Mouse (Mus musculus): ENCODE measurements around the gene Dpy19l3. TPM values are rescaled to one million over a fixed set of nuclear protein-coding genes. Genes with fewer than 3 reads are reported as not detected.

Dpy19l3 gene
- polyA plus RNA-seq, 1 experiment = 10.9 TPM

DNA sequence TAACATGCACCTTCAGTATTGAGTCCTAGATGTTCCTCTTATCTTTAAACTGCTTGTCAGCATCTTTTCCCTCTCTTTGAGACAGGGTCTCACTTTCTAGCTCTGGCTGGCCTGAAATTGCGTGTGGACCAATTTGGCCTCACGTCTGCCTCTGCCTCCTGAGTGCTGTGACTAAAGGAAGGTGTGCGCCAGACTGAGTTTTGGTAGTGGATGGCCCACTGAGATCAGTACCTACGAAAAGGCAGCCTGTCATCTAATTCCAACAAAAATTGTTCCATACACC is 573 bp upstream of the Dpy19l3 start:
- WGBS = 66% methylated on average over 4 of the region's 4 CpGs
- TF ChIP-seq POLR2A (IDR thresholded peaks at IDR 0.05; ENCODE audit: borderline replicate concordance, extremely low read depth, low read depth, low read length) (no peak), CTCF (IDR thresholded peaks at IDR 0.05; ENCODE audit: insufficient read depth, low read length) (no peak)
- Histone ChIP-seq H3K4me3 (replicated peaks; ENCODE audit: extremely low read depth, low read depth, low read length) (peak overlapping the region; percentile 88), H3K4me1 (ENCODE audit: control insufficient read depth, insufficient read depth, low read length) (no peaks in the 10 kb centered on the region)
- no peak for DNase-seq

DNA sequence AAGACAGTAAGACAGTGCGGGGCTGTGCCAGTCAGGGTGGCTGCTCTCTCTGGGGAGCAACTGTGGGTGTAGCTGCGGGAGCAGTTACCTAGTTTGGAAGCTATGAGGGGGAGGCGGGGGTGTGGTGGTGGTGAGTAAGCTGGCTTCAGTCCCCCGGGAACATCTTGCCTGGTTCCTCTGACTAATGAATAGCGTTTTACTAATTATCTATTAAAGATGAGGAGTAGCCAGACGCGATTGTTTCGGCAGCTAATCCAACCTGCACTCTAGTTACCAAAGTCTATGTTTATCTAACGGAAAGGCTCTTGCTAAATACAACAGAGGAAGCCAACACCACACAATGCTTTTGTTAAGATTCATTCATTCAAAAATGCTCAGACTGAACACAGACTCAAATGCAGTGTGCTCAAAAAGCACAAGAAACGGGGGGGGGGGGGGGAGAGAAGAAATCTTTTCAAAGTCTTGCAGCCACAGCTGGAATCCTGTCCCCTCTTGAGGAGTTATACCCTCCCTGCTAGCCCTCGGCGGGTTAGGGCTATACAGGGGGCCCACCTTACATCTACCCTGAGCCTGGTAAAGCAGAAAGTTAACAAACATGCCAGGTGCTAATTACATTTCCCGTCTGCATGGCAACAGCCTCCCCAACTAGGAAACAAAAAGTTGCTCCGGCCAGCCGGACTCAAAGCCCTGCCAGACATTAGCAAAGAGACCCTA is 778 bp downstream of the Dpy19l3 start:
- TF ChIP-seq CTCF (IDR thresholded peaks at IDR 0.05; ENCODE audit: insufficient read depth, low read length) (no peak), POLR2A (IDR thresholded peaks at IDR 0.05; ENCODE audit: borderline replicate concordance, extremely low read depth, low read depth, low read length) (no peak)
- Histone ChIP-seq H3K4me1 (ENCODE audit: control insufficient read depth, insufficient read depth, low read length) (no peaks in the 10 kb centered on the region), H3K4me3 (replicated peaks; ENCODE audit: extremely low read depth, low read depth, low read length) (peak overlapping the region; percentile 88)
- 5% methylated on average over 15 of the region's 15 CpGs for WGBS
- no peak for DNase-seq

DNA sequence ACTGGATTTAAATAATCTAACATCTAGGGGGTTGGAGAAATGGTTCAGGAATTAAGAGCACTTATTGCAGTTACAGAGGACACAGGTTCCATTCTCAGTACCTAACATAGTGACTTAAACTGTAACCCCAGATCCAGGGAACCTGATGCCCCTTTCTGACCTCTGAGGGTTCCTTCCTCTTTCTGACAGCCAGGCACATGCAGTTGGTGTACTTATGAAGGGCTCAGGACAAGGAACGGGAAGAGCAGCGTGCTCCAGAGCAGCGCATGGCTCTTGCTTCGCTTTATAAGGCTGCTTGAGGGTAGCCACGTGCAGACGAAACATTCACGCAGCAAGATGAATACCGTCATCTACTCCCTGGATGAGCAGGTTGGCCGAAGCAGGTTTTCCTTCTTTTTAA is 3.4 kb downstream of the Dpy19l3 start:
- 90% methylated on average over 9 of the region's 9 CpGs for WGBS
- no peak overlapping the region for H3K4me3 ChIP-seq (replicated peaks; ENCODE audit: extremely low read depth, low read depth, low read length)

DNA sequence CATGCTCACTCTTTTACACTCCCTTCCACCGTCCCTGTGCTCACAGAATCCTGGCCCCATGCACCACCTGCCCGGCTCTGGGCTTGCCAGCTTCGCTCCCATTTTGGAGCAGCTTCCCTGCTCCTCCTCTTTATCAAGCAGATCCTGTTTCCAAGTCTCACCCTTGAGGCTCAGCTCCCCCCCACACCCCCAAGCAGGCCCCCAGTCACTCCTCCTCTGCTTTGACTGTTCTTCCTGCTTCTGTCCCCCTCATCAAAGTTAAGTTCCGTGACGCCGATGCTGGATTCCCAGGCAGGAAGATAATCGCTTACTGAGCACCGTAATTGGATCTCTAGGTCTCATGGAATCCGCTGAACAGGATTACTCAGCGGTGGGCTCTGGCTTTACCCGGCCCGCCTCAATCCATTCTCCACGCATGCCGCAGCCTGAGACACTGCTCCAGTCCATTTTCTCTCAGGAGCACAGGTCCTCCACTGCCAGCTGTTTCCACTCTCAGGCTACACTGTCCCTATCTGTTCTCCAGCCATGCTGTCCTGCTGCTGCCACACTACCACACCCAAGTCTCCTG is 6.8 kb downstream of the Dpy19l3 start:
- no peak for DNase-seq
- TF ChIP-seq POLR2A (IDR thresholded peaks at IDR 0.05; ENCODE audit: borderline replicate concordance, extremely low read depth, low read depth, low read length) (no peak), CTCF (IDR thresholded peaks at IDR 0.05; ENCODE audit: insufficient read depth, low read length) (no peak)
- no peaks in the 10 kb centered on the region for H3K4me1 ChIP-seq (ENCODE audit: control insufficient read depth, insufficient read depth, low read length)
- WGBS = 88% methylated on average over 14 of the region's 14 CpGs
- no peak overlapping the region for H3K4me3 ChIP-seq (replicated peaks; ENCODE audit: extremely low read depth, low read depth, low read length)

More for the DNA sequence above, 3.4 kb downstream of the Dpy19l3 start:
- TF ChIP-seq CTCF (IDR thresholded peaks at IDR 0.05; ENCODE audit: insufficient read depth, low read length) (no peak), POLR2A (IDR thresholded peaks at IDR 0.05; ENCODE audit: borderline replicate concordance, extremely low read depth, low read depth, low read length) (no peak)
- DNase-seq = no peak
- H3K4me1 ChIP-seq (ENCODE audit: control insufficient read depth, insufficient read depth, low read length) = no peaks in the 10 kb centered on the region

DNA sequence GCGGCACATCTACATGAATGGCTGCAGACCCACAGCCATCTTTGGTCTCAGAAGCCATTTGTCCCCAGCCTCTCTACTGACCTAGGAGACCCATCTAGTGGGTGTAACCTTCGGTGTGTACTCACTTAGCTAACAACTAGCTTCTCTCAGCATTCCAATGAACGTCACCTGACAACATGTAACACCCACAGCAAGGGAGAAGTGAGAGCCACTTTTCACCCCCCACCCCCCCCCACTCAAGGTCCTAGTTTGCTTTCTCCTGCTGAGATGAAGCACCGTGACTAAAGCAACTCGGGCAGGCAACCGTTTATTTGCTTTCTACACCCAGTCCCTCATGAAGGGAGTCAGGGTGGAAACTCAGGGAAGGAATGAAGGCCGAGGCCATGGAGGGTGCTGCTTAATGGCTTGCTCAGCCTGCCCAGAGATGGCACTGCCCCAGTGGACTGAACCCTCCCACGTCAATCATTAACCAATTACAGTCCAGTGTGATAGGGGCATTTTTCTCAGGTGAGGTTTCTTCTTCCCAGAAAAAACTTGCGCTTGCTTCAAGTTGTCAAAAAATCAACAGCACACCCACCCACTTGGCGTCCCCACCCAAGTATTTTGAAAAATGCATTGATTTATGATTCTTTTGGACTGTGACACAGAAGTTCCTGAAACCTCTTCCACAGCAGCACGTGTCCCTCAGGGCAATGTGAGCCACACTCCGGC is 7.4 kb downstream of the Dpy19l3 start:
- no peak for TF ChIP-seq POLR2A (IDR thresholded peaks at IDR 0.05; ENCODE audit: borderline replicate concordance, extremely low read depth, low read depth, low read length)
- no peak for TF ChIP-seq CTCF (IDR thresholded peaks at IDR 0.05; ENCODE audit: insufficient read depth, low read length)
- 84% methylated on average over 12 of the region's 12 CpGs for WGBS
- Histone ChIP-seq H3K4me3 (replicated peaks; ENCODE audit: extremely low read depth, low read depth, low read length) (no peak overlapping the region), H3K4me1 (ENCODE audit: control insufficient read depth, insufficient read depth, low read length) (no peaks in the 10 kb centered on the region)
- DNase-seq = no peak

DNA sequence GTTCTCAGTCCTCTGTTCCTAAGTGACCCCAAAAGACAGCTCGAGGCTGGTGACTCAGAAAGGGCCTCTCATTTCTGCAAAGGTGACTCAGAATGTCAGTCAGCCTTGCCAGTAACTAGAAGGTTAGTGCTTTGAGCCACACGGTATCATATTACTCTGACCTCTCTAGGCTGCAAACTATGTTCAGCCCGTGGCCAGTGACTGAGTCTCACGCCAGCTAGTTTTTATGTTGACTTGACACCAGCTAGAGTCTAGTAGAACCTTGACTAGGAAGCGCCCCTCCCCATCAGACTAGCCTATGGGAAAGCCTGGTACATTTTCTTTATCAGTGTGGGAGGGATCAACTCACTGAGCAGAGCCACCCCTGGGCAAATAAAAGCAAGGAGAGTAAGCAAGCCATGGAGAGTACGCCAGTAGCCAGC is 9.0 kb downstream of the Dpy19l3 start:
- no peak for TF ChIP-seq POLR2A (IDR thresholded peaks at IDR 0.05; ENCODE audit: borderline replicate concordance, extremely low read depth, low read depth, low read length)
- no peak for TF ChIP-seq CTCF (IDR thresholded peaks at IDR 0.05; ENCODE audit: insufficient read depth, low read length)
- no peaks in the 10 kb centered on the region for H3K4me1 ChIP-seq (ENCODE audit: control insufficient read depth, insufficient read depth, low read length)
- WGBS = 70% methylated on average over 6 of the region's 6 CpGs

DNA sequence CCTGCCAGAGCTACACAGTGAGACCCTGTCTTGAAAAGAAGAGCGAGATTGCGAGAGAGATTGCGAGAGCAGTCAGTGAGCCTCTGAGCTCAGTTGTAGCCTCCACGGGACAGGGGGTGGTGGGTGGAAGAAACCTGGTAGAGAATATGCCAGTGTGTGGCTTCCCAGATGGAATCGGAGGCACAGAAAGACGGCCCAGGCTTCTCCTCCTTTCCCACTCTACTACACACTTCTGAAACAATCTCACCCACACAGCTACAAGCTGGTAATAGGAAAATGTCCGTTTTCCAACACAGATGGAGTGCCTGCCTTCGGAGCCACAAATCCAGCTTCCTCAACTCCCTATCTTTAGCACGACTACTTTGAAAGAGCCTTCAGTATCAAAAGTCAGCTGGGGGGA is 9.5 kb downstream of the Dpy19l3 start:
- Histone ChIP-seq H3K4me3 (replicated peaks; ENCODE audit: extremely low read depth, low read depth, low read length) (no peak overlapping the region), H3K4me1 (ENCODE audit: control insufficient read depth, insufficient read depth, low read length) (no peaks in the 10 kb centered on the region)
- no peak for DNase-seq
- TF ChIP-seq CTCF (IDR thresholded peaks at IDR 0.05; ENCODE audit: insufficient read depth, low read length) = no peak
- no peak for TF ChIP-seq POLR2A (IDR thresholded peaks at IDR 0.05; ENCODE audit: borderline replicate concordance, extremely low read depth, low read depth, low read length)
- WGBS = 92% methylated on average over 9 of the region's 9 CpGs

More for the DNA sequence above, 9.0 kb downstream of the Dpy19l3 start:
- DNase-seq = no peak
- H3K4me3 ChIP-seq (replicated peaks; ENCODE audit: extremely low read depth, low read depth, low read length) = no peak overlapping the region

DNA sequence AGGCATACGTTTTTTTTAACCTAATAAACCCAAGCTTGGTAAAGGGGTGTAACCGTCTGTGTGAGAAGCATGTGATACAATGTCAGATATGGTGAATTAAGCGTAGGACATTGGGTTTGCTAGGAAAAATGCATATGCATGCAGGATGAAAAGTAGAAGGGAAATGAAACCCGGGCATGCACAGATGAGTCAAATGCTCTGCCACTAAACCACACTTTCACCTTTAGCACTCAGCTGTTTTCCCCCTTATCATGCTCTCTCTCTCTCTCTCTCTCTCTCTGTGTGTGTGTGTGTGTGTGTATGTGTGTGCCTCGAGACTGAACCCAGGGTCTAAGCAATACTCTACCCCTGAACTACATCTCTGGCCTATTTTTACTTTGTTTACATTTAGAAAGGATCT is 11.9 kb downstream of the Dpy19l3 start:
- DNase-seq = no peak
- TF ChIP-seq CTCF (IDR thresholded peaks at IDR 0.05; ENCODE audit: insufficient read depth, low read length) (no peak), POLR2A (IDR thresholded peaks at IDR 0.05; ENCODE audit: borderline replicate concordance, extremely low read depth, low read depth, low read length) (no peak)
- Histone ChIP-seq H3K4me1 (ENCODE audit: control insufficient read depth, insufficient read depth, low read length) (no peaks in the 10 kb centered on the region), H3K4me3 (replicated peaks; ENCODE audit: extremely low read depth, low read depth, low read length) (no peak overlapping the region)
- 53% methylated on average over 5 of the region's 5 CpGs for WGBS

DNA sequence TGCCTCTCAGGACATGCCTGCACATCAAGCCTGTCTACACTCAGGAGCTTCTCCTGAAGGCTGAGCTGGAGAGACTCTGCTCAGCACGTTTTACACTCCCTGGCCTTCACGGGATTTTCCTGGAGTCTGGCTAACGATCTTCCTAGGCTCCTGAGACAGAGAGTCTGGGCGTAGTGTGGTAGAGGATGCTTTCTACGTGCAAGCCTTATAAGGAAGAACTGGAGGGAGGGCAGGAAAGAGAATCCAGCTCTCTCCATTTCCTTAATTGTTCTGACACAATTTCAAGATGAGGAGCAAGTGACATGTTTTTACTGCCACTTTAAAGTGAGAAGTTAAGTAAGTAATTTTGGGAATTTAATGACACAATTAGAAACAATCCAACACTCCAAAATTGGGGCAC is 12.4 kb downstream of the Dpy19l3 start:
- 57% methylated on average over 5 of the region's 5 CpGs for WGBS

More for the DNA sequence above, 12.4 kb downstream of the Dpy19l3 start:
- DNase-seq = no peak
- no peak for TF ChIP-seq POLR2A (IDR thresholded peaks at IDR 0.05; ENCODE audit: borderline replicate concordance, extremely low read depth, low read depth, low read length)
- Histone ChIP-seq H3K4me1 (ENCODE audit: control insufficient read depth, insufficient read depth, low read length) (no peaks in the 10 kb centered on the region), H3K4me3 (replicated peaks; ENCODE audit: extremely low read depth, low read depth, low read length) (no peak overlapping the region)
